Mouse (Mus musculus): ENCODE data around the gene Arpp19.
A peak's percentile ranks its signal among the peaks of the same experiment; 100 is the strongest.

Gene Arpp19

DNA sequence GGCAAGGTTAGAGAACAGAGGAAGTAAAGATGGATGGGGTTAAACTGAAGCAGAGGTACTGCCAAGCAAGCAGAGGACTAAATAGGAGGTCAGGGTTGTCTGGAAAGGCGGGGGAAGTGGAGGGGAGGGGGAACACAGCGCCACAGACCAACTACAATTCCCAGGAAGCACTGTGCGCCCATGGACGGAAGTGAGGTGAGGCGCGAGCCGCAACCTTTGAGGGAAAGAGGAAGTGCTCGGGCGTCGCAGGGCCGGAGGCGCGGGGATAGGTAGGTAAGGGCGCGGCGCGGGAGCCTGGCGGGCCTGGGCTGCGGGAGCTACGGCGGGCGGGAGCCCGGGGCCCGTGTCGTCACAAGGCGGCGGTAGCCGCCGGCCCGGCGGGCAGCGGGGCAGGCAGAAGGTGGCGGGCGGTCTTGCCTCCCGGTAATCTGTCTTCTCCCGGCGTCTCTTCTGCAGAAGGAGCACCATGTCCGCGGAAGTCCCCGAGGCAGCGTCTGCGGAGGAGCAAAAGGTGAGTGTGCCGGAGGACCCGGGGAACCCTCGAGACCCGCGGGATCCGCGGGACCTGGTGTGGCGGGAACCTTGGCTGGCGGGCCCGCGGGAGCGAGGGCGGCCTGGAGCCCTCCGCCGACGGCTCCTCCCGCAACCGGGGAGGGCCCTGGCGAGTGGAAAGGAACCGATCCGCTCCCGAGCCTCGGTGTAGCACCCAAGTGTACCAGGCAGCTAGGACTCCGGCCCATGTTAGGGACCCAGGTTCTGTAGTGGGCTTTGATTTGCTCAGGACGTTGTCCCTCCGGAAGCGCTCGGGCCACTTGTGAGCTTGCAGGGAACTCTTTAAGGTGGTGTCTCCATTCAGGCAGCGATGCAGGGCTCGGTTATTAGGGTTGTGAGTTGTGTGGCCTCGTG is at the start of gene Arpp19:
TSS of gene Arpp19 (plus strand) at position 164 of the 906 bp plus-strand sequence.
- DNase-seq (ENCODE audit: low read depth, low spot score), result peak; percentile 86

DNA sequence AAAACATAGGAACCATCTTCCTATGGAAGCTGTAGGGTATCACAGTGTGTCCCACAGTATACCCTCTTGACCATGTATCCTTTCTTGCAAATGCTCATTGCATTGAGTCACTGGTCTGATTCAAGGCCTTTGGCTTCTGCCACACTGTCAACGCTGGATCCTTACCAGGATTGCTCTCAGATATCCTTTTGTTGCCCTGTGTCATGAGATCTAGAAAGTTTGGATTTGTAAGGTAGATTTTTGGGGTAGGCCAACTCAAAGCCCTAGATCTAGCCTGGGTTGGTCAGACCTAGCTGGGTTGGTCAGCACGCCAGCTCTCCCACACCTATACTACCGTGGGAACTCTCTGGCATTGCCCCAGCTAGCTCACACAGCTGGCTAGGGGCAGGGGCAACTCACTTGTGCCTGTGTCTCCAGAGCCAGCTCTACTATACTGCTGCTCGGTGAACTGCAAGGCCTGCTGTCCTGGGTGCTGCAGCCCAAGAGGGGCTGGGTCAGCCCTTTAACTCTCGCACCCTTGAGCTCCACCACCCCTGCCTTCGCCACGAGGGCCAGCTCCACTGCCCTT is 48.4 kb upstream of the Arpp19 start:
- no peak for DNase-seq (ENCODE audit: low read depth, low spot score)

DNA sequence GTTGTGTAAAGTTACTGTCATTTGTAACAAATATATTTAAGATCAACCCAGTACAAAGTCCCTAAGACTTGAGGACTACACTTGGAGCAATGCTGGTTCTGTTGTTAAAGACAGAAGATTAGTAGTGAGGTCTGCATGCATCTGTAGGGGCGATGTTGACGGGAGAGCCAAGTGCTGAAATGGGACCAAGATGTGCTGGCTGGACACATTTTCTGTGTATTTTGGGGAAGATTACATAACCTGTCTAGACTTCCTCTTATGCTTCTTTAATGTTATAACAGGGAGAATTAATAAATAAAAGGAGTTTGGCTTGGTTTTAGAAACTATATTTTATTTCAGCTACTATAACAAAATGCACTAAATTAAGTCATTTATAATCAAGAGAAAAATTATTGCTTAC is 47.4 kb upstream of the Arpp19 start:
- no peak for DNase-seq (ENCODE audit: low read depth, low spot score)

DNA sequence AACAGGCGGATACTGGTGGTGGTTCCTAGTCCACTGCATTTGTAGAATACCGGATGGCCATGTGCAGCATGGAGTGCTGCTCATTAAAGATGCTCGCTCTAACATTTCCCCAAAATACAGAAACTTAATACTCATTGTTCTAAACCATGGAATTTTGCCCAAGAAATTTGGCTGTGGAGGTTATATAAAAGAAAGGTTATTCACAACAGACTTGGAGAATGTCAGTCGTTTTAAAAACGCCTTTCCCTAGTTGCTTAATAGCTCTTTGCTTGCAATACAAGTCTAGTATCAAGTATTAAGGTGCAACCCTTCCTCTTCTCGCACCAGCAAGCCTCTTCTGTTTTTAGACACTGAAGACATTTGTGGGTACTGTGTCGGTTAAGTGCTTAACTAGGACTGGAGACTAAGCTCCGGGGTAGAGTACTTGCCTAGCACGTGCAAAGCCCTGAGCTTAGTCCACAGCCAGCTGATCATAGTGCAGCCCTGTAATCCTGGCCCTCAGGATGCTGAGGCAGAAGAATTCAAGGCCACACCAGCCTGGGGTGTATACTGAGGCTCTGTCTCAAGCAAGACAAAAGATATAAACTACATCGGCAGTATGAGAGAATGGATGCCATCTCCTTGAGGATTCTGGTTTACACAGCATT is 42.7 kb upstream of the Arpp19 start:
- DNase-seq (ENCODE audit: low read depth, low spot score), result no peak

DNA sequence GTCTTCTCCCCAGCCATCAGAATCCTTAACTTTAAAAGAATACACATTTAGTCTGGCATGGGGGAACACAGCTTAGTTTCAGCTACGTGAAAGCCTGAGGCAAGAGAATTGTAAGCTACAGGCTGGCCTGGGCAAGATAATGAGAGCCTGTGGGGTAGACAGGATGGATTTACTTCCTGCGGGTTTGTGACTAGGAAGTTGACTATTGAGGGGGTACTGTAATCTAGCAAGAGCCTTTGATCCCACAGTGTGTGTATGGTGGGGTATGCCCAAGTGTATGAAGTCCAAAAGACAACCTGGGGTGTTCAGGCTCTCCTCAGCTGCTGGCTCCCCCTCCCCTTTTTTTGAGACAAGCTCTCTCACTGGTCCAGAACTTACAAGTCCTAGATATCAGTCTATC is 41.1 kb upstream of the Arpp19 start:
- no peak for DNase-seq (ENCODE audit: low read depth, low spot score)

DNA sequence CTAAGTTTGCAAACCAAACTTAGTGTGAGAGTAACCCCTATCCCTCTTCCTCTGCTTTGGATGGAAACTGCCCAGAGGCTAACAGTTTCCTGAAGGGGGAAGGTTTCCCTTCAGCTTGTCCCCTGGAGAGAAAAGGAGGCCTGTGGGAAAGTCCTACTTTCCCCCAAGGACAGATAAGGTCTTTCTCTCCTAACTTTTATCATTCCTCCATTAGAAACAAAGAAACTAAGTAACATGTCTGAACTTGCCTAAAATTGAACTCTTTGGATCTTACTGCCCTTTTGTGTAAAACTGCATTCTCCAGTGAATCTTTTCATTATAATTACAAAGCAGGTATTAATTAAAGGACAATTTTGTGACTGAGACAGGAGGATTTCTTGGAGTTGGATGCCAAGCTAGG is 39.4 kb upstream of the Arpp19 start:
- no peak for DNase-seq (ENCODE audit: low read depth, low spot score)

DNA sequence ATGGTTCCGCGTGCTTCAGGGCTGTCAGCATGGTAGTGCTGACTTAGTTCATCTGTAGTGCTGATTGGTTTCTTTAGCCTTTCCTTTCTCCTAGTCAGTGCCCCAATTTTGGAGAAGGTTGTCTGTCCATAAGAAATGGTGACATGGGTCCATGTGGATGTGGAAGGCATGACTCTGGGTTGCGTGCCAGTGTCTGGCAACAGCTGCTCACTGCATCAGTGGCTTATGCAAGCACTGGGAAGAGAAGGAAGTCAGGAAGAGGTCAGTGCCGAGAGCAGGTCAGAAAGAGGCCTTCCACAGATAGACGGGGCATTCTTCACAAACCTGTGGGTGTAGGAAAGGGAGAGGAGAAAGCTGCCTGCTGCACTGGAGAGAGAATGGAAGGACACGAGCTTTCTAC is 36.4 kb upstream of the Arpp19 start:
- no peak for DNase-seq (ENCODE audit: low read depth, low spot score)

DNA sequence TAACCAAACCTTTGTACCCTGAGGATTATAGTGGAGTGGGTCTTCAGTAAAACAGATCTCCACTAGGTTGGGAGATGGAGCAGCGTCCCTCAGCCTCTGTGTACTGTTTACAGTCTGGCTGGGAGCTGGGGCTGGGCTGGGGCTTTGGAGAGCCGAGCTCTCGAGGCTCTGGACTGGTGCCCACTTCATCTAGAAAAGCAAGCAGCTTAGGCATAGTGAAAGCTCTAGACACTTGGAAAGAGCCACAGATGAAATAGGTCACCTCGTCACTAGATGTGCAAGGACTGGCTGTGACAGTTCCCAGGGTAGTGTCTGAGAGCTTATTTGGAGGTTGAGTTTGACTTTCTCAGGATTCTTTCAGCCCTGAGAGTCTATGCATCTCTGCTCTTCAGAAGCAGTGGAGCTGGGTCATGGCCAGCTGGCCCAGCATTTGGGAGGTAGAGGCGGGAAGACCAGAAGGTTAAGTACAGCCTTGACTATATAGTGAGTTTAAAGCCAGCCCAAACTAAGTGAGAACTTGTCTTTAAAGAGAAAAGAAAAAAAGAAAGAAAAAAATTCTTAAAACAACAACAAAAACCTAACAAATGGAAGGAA is 35.7 kb upstream of the Arpp19 start:
- no peak for DNase-seq (ENCODE audit: low read depth, low spot score)

DNA sequence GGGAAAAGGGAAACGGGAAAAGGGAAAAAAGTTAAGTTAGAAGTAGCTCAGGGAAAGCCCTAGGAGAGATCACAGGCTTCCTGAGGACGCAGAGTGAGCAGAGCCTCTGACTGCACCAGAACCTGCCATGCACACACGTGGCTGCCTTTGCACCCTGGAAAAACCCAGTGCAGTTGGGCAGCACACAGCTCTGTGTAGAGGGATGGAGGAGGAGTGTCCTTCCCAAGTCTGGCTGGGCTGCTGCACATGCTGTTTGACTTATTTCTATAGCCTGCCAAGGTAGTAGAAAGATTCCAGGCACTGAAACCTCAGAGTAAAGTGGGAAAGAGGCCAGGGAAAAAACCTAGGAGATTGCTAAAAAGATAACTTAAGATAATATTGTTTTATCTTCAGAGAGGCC is 35.2 kb upstream of the Arpp19 start:
- no peak for DNase-seq (ENCODE audit: low read depth, low spot score)

DNA sequence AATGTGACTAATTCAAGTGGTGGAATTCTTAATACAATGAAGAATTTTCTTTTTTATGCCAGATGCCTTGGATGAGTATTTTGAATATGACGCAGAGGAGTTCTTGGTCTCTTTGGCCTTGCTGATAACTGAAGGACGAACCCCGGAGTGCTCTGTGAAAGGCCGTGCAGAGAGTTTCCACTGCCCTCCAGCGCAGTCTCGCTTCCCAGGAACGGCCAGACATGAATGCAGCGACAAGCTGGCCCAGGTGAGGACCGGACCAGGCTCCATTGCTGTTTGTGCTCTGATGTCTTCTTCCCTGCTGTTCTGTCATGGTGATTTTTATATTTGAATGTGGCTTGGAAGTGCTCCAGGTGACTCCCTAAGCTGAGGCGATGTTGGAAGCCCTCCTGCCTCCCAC is 33.2 kb upstream of the Arpp19 start:
- DNase-seq (ENCODE audit: low read depth, low spot score), result no peak

DNA sequence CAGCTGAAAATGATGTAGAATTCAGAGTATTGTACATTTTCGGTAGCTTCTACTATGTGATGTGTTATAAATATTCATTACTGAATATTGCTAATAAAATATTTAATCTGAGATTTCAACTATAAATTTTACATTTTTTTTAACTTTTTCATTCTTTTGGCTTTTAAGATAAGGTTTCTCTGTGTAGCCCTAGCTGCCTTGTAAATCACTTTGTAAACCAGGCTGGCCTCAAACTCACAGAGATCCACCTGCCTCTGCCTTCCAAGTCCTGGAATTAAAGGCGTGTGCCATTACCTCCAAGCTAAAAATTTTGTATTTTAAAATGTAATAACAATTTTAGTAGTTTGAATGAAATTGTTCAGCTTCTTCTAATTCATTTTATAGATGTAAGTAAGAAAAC is 20.8 kb upstream of the Arpp19 start:
- peak; percentile 37 for DNase-seq (ENCODE audit: low read depth, low spot score)

DNA sequence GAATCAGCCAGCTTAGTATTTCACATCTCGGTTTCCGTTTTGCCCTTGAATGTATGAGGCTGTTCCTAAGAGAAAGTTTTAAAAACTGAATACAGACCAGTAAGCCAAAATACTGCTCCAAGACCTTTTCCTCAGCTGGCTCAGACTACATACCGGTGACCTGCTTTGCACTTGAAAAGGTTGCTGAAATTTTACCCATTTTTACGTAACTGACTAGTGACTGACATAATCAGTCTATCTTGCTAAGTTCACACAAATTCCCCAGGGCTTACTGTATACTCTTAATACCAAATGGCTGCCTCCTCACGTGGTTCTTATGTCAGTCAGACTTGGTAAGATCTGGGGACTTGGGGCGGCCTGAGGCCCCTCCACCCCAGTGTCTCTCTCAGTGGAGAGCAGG is 18.2 kb upstream of the Arpp19 start:
- no peak for DNase-seq (ENCODE audit: low read depth, low spot score)

DNA sequence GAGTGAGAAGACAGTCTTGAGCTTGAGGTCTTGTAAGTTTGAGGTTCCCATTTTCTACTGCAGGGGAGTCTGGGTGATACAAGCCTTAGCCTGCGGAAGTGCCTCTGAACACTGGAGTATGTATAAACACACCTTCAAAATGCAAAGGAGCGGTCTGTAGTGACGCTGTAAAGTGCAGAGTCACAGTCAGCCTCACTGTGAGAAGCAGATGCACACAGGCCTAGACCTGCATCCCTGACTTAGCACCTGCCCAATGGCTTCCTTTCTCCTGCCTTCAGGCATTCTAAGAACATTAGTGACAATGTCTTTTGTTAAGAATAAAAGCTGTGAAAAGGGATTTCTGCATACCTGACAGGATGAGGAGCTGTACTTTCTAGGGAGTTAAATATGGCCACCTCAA is 17.8 kb upstream of the Arpp19 start:
- DNase-seq (ENCODE audit: low read depth, low spot score), result no peak

DNA sequence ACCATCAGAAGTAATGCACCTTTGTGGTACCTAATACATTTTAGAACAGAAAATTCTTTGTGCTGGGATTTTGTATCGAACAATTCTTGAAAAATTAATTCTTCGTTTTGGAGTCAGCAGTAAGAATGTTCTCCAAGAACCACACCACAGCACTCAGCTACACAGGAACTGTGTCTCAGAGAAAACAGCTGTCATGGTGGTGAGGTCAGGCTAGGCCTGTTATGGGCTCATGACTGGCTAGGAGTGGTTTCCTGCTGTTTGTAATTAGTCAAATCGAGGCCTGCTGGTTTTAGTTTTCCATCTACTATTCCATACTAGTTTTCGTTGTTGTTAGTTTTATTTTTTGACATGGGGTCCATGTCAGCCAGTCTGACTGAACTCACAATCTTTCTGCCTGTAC is 16.9 kb upstream of the Arpp19 start:
- DNase-seq (ENCODE audit: low read depth, low spot score), result no peak

DNA sequence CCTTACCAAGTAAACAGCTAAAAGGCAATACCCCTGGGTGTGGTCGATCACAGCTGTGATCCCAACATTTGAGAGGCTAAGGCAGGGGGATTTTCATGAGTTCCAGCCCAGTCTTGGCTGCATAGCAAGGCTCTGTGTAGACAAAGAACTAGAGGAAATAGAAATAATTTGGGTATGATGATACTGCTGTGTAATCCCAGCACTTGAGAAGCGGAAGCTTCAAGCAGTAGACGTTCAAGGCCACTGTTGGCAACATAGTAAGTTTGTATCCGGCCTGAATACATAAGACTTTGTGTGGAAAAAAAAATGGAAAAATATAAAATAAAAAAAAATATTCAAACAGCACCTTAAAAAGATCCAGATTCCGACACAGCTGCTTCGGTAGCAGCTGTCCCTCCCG is 14.9 kb upstream of the Arpp19 start:
- DNase-seq (ENCODE audit: low read depth, low spot score), result no peak

DNA sequence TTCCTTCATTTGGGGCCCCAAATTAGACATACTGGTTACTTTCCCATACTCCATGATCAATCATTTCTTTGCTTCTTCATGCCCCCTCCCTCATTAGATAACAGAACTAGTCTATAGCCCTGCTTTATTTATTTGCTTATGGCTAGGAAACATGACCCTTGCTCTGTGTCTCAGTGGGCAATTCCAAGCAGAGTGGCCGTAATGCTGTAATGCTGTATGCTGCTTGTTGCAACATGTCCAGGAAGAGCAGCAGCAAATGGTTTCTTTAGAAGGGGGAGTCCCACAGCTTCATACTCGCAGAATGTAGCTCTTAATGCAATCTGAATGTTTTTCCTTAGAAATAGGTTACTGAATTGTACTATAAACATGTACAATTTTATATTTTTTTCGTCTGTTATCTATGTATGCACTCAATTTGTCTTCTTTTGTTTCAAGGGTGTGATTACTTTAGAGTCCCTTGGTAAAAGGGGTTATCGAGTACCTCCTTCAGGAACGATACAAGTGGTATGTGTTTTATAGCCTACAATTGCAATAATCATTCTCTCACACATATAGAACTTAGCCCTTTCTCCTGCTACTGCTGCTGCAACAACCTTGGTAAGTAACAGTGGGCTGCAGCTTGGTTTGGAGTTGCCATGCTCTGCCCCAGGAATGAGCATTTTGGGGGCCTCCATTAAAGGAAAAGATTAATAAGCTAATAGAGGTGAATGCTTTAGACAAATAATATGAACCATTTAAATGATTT is 14.1 kb upstream of the Arpp19 start:
- no peak for DNase-seq (ENCODE audit: low read depth, low spot score)

DNA sequence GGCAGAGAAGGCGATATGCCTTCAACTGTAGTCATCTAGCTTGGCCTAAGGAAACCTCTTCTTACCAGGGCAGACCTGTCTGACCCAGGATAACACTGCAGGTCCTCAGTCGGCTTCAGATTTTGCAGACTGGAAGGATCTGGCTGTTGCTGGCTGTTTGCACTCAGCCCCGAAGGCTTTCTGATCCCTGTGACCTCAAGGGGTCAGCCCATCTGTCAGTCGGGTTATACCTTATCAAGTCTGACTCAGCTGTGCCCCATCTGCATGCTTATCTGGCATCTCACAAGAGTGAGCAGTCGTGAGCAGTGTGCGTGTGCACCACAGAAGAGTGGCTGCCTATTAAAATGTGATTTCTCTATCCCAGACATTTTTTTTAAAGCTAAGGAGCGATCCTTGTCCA is 13.3 kb upstream of the Arpp19 start:
- no peak for DNase-seq (ENCODE audit: low read depth, low spot score)

DNA sequence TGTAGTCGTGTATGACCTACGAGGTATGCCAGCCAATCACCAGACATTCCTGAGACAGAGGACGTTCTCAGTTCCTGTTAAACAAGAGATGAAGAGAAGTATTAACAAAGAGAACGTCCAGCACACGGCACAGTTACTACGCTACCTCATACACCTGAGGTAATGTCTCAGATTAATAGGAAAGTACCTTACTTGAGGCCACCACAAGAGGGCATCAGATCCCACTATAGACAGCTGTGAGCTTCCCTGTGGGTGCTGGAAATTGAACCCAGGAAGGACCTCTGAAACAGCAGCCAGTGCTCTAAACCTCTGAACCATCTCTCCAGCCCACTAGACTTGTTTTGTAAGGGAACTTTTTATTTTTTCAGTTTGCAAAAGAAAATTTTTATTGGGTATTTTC is 11.7 kb upstream of the Arpp19 start:
- DNase-seq (ENCODE audit: low read depth, low spot score), result no peak

DNA sequence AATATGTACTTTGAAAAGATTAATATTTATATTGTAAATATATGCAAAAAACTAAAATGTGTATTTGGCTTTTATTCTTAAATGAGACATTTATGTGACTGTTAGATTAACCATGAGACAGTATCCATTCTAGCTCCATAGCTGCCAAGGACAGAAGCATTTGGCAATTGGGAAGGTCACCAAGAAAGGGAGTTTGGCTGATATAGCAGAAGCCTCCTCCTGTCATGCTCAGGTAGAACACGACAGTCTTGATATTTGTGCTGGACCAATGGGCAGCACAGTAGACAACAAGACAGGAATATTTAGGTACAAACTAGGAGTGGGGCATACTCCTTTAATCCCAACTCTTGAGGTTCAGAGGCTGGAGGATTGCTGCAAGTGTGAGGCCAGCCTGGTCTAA is 5.0 kb upstream of the Arpp19 start:
- DNase-seq (ENCODE audit: low read depth, low spot score), result no peak

DNA sequence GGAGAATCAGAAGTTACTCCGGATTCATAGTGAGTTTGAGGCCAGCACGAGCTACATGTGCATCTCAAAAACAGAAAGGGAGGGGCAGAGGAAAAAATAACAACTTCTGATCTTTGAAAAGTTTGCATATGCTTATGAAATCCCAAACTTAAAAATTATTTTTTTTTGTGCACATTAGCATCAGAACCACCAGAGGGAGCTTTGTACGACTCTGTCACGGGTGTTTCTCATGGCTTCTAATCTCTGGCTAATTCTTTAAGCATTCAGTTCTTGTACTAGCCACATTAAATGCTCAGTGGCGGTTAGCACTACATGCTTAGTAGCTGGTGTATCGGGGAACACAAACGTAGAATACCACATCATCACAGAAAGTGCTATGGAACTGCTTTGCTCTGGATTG is 4.3 kb upstream of the Arpp19 start:
- DNase-seq (ENCODE audit: low read depth, low spot score), result no peak

DNA sequence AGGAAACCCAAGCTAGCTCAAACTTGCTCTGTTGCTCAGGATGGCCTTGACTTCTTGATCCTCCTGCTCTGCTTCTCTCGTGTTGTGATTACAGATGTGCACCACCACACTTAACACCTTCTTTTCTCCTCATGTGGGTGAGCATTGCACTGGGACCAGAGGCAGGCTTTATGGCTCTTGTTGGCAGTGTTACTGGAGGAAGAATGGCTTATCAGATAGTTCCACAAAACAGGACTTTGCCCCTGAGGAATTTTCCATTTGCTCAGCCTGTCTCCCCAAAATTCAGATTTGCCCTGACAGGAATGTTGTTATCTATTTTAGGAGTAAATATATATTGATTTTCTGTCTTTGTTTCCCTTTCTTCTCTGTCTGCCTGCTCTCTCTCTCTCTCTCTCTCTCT is 2.7 kb upstream of the Arpp19 start:
- no peak for DNase-seq (ENCODE audit: low read depth, low spot score)

DNA sequence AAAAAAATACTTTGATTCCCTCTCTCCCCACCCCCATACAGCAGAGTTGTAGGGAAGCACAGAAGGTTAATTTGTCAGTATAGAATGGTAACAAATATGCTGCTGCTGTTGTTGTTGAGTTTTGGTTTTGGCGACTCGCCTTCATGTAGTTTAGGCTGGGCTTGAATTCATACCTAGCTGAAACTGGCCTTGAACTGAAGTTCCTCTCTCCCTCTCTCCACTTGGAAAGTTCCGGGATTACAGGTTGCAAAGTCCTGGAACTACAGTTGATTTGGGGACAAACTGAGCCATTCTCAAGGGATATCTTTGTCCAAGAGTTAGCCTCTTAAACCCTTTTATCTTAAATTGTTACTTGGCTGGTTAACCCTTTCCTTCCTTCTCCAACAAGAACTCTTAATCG is 1.5 kb upstream of the Arpp19 start:
- DNase-seq (ENCODE audit: low read depth, low spot score), result no peak
